Mouse (Mus musculus): ENCODE data around the gene Ranbp2.

The Ranbp2 gene

DNA sequence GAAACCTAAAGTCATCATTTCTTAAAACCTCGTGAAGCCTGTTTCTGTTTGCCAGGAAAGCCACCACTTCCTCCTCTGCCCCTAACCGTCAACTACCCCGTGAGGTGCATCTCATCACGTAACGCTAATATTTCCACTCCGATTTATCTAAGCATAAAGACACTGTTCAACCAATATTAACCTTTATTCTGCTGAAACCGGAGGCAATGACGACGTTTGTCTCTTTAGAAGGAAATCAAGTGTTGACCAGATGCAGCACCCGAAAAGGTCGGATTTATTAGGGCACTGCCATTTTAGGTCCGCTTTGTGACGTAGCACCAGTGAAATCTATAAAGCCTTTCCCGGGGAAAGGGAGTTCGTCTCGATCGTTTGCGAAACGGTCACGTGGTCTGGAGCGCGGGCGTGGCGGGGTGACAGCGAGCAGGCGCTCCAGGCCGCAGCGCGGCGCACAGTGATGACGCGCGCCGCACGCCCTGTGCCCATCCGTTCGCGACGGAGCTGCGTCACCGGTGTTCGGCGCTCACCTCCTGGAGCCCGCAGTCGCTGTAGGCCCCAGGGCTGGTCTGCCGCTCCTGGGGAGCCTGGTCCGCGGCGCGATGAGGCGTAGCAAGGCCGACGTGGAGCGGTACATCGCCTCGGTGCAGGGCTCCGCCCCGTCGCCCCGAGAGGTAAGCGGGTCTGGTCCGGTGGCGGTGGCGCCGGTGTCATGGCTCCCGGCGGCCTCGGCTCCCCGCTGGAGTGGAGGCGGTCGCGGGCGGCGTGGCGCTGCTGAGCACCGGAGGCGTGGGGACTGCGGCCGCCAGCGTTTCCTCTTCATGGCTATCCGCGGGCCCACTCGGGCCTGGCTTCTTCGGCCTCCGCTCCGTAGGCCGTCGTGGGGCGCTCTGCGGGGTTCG lies at the start of gene Ranbp2:
Gene Ranbp2 (plus strand): TSS at position 537 of the 896 bp plus-strand sequence.
- in situ Hi-C loops (cut with MboI, MseI) = no loop called here

DNA sequence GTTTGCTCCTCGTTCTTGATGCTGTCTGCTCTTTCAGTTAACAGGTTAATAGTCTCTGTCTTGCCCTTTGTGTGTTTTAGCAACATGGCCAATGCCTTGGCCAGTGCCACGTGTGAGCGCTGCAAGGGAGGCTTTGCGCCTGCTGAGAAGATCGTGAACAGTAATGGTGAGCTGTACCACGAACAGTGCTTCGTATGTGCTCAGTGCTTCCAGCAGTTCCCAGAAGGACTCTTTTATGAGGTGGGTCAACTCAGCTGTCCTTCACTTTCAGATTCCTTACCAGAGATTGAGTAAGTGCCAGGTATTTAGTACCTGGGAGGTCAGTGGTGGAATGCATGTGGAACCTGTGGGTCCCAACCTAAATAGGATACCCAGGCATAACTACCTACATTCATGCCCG lies 47.8 kb upstream of the Ranbp2 start:
- in situ Hi-C loops (cut with MboI, MseI) = no loop called here

DNA sequence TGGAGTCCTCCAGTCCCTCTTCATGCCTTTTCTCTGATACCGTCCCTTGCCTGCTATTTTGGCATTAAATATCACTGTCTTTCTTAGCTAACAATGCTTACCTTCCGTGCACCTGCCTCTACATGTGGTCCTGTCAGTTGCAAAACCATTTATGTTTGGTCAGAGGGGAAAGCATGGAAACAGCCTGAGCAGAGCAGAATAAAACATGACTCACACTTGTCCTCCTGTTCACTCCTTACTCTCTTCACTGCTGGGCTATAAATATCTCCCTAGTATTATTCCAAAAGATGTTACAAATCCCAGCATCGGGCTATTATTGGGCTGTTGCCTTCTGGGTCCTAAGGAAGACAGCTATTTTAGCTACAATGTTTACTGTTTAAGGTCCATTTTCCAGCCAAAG lies 44.9 kb upstream of the Ranbp2 start:
- in situ Hi-C loops (cut with MboI, MseI) = no loop called here

DNA sequence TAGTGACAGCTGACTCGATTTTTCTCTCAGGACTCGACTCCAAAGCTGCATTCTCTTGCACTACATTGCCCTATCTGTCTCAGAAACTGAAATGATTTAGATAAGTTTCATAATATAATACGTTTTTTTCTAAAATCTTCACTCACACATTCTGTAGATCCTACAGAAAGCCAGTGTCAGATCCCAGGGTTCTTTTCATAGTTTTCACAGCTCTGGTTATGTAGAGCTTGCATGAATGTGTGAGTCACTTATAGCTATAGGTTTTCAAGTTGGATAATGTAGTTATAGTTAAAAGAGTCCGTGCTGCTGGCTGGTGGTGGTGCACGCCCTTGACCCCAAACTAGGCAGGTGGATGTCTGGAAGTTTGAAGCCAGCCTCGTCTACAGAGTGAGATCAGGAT lies 42.1 kb upstream of the Ranbp2 start:
- in situ Hi-C loops (cut with MboI, MseI) = no loop called here

DNA sequence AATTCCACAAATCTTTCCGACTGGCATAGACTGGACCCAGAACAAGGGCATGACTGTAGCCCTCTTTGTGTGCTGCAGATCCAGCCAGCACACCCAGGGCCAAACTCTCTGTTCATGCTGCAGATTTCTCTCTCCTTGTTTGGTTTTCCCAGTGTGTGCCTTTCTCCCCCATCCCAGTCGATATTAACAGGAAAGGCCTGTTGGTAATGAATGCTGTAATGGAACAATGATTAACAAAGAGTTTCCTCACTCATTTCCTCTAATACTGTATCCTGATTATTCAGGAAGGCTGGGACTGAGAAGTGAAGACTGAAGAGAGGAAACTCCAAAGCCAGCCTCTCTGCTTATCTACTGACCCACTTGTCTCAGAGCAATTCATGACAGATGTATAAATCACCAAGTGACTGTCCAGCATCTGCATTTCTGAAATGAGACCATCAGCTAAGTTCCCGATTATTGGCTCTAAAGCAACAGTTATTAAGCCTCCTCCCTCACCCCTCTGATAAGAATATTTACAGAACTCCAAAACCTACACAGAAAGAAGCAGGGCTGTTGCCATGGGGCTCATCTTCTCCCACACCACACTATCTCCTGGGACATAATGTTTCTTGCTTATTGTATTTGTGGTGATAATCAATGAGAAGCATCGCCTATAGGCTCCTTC lies 41.3 kb upstream of the Ranbp2 start:
- in situ Hi-C loops (cut with MboI, MseI) = no loop called here

DNA sequence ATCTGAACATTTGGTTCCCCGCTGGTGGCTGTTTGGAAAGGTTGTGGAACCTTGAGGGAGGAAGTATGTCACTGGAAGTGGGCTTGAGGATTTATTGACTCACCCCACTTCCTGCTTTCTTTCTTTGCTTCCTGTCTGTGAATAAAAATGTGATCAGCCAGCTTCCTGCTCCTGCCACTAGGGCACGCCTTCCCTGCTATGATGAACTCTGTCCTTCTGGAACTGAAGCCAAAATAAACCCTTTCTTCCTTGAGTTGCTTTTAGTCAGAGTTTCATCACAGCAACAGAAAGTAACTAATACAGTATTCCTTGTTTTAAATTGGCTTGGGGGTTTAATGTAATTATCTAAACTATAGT lies 40.8 kb upstream of the Ranbp2 start:
- in situ Hi-C loops (cut with MboI, MseI) = no loop called here

DNA sequence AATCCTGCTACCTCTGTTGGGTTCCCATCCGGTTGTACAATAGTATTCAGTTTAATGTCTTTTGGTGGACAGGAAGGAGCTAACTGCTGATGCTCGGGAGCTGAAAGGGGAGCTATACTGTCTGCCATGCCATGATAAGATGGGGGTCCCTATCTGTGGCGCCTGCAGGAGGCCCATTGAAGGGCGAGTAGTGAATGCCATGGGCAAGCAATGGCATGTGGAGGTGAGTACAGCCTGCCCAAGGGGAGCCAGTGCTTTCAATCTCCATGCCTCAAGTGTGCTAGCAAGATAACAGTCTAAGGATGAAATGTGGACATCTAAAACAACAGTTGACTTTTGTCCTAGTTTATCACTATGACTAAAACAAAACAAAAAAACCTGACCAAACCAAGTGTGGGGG lies 34.4 kb upstream of the Ranbp2 start:
- in situ Hi-C loops (cut with MboI, MseI) = no loop called here

DNA sequence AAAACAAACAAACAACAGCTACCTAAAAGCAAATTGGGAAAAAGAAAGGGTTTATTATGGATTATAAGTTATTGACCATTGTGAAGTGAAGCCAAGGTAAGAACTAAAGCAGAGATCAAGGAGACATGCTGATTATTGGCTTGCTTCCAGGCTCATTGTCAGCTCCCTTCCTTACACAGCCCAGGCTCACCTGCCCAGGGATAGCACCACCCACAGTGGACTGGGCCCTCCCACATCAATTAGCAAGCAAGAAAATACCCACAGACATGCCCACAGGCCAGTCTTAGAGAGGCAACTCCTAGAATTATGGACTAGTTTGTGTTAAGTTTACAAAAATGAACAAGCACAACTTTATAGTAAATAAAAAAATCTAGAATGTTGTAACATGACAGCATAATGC lies 33.9 kb upstream of the Ranbp2 start:
- in situ Hi-C loops (cut with MboI, MseI) = no loop called here

DNA sequence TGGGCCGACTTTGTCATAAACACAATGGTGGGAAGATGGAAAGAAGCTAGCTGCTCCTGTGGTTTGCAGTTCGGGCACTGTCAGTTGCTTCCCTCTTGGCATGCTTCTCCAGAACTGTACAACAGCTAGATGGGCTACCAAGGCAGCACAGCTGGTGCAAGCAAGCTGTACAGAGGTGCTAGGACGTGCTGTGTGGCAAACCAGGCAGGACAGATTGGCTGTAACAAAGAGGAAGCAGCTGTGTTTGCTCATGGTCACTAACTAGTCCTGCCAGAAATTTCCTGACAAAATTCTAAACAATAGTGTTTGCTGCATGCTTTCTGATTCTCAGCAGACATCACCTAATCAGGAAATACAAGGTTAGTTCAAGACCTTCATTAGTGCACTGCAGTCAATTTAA lies 30.0 kb upstream of the Ranbp2 start:
- in situ Hi-C loops (cut with MboI, MseI) = no loop called here

DNA sequence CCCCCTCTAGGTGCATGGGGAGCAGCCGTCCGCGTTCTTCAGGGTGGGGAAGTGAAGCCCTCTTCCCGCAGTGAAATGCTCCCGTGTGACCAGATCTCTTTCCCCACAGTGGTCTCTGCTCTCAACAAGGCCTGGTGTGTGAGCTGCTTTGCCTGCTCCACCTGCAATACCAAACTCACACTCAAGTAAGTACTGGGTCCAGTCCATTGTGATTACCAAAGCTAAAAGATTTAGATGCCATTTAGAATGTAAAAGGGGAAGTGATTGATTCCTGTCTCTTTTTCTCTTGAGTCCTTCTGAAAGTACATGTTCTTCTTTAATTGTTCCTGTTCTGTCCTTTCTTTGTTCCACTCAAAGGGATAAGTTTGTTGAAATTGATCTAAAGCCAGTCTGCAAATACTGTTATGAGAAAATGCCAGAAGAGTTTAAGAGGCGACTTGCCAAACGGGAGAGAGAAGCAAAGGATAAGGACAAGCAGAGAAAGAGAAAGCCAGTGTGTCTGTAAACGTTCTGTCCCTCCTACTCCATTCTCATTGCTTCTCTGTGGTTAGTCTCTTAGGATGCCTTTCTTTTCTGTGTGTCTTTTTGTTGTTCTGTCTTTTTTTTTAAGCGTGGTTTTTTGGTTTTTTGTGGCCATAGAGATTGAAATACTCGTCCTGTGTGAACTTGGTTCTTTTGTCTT lies 28.3 kb upstream of the Ranbp2 start:
- in situ Hi-C loops (cut with MboI, MseI) = no loop called here

DNA sequence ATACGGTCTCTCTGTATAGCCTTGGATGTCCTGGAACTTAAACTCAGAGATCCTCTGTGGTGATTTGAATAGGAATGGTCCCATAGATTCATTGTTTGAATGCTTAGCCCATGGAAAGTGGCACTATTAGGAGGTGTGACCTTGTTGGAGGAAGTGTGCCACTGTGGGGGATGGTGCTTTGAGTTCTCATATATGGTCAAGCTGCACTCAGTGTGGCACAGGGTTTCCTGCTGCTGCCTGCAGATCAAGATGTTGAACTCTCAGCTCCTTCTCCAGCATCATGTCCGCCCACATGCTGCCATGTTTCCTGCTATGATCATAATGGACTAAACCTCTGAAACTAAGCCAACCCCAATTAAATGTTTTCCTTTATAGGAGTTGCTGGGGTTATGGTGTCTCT lies 18.8 kb upstream of the Ranbp2 start:
- in situ Hi-C loops (cut with MboI, MseI) = no loop called here

DNA sequence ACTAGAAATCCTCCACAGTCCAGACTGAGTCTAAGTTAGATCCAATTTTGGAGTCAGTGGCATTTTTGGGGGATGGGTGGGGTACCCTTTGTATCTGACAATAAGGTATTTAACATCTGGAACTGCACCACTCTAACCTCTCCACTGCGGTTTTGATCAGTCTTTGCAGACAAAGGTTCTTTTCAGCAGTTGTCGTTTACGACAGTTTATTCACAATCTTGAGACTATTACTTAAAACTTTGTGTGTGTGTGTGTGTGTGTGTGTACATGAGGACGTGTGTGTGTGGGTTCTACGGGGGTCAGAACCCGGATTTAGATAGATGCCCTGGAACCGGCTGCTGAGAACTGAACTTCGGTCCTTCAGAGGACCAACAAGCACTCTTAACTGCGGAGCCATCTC lies 870 bp upstream of the Ranbp2 start:
- in situ Hi-C loops (cut with MboI, MseI) = no loop called here

DNA sequence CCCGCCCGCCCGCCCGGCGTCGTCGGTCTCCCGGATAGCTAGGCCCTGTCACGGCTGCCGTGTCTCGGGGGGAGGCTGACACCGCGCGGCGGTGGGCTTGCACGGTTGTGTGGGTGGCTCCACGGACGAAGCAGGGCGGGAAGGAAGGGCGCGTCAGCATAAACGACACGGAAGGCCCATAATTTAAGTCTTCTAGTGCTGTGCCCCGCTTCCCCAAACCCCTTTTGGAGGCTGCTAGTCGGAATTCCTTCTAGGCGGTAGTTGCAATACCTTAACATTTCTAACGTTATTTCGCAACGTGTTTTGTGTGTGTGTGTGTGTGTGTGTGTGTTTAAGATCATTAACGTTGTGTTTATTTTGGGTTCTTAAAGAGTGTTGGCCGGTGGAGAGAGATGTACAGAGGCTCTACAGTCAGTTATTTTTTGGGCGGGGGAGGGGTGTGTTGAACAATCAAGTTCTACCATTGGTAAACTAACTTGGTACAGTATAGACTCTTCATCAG lies 611 bp downstream of the Ranbp2 start:
- in situ Hi-C loops (cut with MboI, MseI) = no loop called here

DNA sequence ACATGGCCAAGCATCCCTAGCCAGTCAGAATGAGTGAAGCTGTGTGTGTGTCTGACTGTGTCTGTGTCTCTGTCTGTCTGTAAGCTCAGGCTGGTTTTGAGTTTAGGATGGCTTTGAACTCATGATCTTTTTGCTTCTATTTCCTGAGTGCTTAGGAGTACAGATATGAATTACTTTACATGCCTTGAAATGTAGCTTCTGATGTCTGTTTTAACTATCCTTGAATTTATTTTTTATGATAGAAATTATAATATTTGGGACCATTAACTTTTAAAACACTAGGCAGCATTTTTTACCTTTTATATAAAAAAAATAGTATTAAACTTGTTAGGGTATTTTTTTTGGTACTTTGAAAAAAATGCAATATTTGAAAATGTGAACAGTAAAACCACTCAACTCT lies 4.9 kb downstream of the Ranbp2 start:
- in situ Hi-C loops (cut with MboI, MseI) = loop anchor here (25.0 kb wide), 1 partner anchor 939 kb away; no protein-coding TSS in a partner anchor

DNA sequence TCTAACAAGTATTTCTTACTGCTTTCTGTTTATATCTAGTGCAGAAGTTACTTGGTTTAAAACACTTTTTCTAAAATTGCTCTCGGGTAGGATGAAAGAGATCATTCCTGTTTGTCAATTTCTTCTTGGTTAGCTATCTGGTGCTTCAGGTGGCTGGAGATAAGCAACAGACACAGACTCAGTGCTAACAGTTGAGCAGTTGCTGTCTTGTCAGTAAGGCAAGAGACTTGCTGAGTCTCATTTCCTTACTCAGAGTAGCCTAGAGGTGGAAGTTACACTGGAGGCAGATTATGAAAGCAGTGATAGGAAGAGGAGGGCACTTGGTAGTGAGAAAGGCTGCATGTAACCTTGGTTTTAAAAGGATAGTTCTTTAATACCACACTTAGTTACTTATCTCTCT lies 5.5 kb downstream of the Ranbp2 start:
- in situ Hi-C loops (cut with MboI, MseI) = loop anchor here (25.0 kb wide), 1 partner anchor 940 kb away; no protein-coding TSS in a partner anchor

DNA sequence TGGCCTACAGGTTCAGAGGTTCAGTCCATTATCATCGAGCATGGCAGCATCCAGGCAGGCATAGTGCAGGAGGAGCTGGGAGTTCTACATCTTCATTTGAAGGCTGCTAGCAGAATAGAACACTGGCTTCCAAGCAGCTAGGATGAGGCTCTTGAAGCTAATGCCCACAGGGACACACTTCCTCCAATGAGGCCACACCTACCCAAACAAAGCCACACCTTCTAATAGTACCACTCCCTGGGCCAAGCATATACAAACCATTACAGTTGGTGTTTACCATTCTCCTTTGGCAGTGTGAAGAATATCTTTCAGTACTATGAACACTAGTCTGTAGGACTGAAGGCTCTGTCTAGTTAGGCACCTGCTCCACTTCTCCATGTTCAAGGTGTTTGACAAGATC lies 13.2 kb downstream of the Ranbp2 start:
- in situ Hi-C loops (cut with MboI, MseI) = loop anchor here (25.0 kb wide), 1 partner anchor 948 kb away; no protein-coding TSS in a partner anchor

DNA sequence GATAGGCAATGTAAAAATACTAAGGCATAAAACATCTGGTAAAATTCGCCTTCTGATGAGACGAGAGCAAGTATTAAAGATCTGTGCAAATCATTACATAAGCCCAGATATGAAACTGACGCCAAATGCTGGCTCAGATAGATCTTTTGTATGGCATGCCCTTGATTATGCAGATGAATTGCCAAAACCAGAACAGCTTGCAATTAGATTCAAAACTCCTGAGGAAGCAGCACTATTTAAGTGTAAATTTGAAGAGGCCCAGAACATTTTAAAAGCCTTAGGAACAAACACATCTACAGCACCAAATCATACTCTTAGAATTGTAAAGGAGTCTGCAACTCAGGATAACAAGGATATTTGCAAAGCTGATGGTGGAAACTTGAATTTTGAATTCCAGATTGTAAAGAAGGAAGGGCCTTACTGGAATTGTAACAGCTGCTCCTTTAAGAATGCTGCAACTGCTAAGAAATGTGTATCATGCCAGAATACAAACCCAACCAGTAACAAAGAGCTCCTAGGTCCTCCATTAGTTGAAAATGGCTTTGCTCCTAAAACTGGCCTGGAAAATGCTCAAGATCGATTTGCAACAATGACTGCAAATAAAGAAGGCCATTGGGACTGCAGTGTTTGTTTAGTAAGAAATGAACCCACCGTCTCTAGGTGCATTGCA lies 30.5 kb downstream of the Ranbp2 start:
- in situ Hi-C loops (cut with MboI, MseI) = loop anchor here (25.0 kb wide), 1 partner anchor 860 kb away; no protein-coding TSS in a partner anchor

DNA sequence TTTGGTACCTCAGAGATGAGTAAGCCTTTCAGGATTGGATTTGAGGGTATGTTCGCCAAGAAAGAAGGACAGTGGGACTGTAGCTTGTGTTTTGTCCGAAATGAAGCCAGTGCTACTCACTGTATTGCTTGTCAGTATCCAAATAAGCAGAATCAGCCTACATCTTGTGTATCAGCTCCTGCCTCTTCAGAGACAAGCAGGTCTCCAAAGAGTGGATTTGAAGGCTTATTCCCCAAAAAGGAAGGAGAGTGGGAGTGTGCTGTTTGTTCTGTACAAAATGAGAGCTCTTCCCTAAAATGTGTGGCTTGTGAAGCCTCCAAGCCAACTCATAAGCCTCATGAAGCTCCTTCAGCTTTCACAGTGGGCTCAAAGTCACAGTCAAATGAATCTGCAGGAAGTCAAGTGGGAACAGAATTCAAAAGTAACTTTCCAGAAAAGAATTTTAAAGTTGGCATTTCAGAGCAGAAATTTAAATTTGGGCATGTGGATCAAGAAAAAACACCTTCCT lies 31.4 kb downstream of the Ranbp2 start:
- in situ Hi-C loops (cut with MboI, MseI) = loop anchor here (25.0 kb wide), 1 partner anchor 859 kb away; no protein-coding TSS in a partner anchor

DNA sequence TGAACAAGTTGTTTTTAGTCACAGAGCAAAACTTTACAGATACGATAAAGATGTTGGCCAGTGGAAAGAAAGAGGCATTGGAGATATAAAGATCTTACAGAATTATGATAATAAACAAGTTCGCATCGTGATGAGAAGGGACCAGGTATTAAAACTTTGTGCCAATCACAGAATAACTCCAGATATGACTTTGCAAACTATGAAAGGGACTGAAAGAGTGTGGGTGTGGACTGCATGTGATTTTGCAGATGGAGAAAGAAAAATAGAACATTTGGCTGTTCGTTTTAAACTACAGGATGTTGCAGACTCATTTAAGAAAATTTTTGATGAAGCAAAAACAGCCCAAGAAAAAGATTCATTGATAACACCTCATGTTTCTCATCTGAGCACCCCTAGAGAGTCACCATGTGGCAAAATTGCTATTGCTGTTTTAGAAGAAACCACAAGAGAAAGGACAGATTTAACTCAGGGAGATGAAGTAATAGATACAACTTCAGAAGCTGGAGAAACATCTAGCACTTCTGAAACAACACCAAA lies 33.3 kb downstream of the Ranbp2 start:
- in situ Hi-C loops (cut with MboI, MseI) = loop anchor here (25.0 kb wide), 1 partner anchor 857 kb away; no protein-coding TSS in a partner anchor

DNA sequence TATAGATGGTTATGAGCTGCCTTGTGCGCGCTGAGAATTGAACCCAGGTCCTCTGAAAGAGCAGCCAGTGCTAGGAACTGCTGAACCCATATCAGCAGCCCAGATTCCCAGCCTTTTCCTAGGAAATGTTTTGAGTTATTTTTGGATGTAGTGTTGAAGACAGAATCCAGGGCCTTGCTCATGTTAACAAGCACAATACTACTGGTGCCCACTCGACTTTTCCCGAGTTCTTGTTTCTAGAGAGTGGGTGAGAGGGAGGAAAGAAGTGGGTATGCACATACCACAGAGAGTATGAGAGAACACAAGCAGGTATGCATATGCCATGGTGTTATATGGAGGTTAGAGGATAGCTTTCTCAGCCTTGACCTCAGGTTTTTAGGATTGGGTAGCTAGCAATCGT lies 44.3 kb downstream of the Ranbp2 start:
- in situ Hi-C loops (cut with MboI, MseI) = loop anchor here (25.0 kb wide), 1 partner anchor 846 kb away; no protein-coding TSS in a partner anchor

DNA sequence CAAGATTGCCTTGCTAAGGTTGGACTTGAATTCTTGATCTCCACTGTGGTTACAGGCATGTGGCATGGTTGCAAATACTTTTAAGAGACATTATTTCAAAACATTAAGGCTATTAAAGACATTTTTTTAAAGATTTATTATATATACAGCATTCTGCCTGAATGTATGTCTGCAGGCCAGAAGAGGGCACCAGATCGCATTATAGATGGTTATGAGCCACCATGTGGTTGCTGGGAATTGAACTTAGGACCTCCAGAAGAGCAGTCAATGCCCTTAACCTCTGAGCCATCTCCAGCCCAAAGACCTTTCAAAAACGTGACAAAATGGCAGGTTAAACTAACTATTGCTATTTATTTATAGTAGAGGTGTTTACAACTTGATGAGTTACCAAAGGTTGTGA lies 48.9 kb downstream of the Ranbp2 start:
- in situ Hi-C loops (cut with MboI, MseI) = loop anchor here (25.0 kb wide), 1 partner anchor 842 kb away; no protein-coding TSS in a partner anchor

All from T-helper 1 cell (primary cell).